Mouse (Mus musculus) Patski (cell line): ENCODE measurements around the gene Gm20521. TPM values are rescaled to one million over a fixed set of nuclear protein-coding genes. Genes with fewer than 3 reads are reported as not detected.
A peak's percentile ranks its signal among the peaks of the same experiment; 100 is the strongest.

Source experiments
- ATAC-seq: fragments of 100-300 bp; one replicate; pipeline ENCODE4 v1.8.0; 2021
- CTCF ChIA-PET: fragments of 350-600 bp; sonication (Branson Sonifier 250); formaldehyde crosslinking; loops from one replicate; lab custom pipeline; 2022; ENCODE audit warnings: inconsistent platforms; lab: Charles Lee
- POLR2A ChIA-PET: fragments of 350-600 bp; sonication (Branson Sonifier 250); formaldehyde crosslinking; loops from one replicate; lab custom pipeline; 2022; ENCODE audit warnings: antibody characterized with exemption, inconsistent platforms; lab: Charles Lee
- DNase-seq: peaks from one replicate; pipeline ENCODE4 v3.0.0-alpha.2; 2011; ENCODE audit warnings: low read depth, low spot score
- H3K27me3 ChIP-seq: fragments of 371-371 bp; one replicate; pipeline ENCODE4 v1.5.1; 2021
- CTCF ChIP-seq: fragments of 100-300 bp; IDR thresholded peaks from one replicate; pipeline ENCODE4 v1.5.1; 2021
- in situ Hi-C: fragments of 300-500 bp; cut with MboI; formaldehyde crosslinking; loops from 3 replicates; pipeline ENCODE4 v1.11.1; 2018; ENCODE audit warnings: low pct_unique_long_range_greater_than_20kb, mixed read lengths
- polyA plus RNA-seq: library from polyadenylated mRNA; unstranded; gene quantifications from one replicate; pipeline ENCODE4 v1.2.3, GENCODE M21; 2021

Gene Gm20521
- 1.2 TPM for polyA plus RNA-seq

DNA sequence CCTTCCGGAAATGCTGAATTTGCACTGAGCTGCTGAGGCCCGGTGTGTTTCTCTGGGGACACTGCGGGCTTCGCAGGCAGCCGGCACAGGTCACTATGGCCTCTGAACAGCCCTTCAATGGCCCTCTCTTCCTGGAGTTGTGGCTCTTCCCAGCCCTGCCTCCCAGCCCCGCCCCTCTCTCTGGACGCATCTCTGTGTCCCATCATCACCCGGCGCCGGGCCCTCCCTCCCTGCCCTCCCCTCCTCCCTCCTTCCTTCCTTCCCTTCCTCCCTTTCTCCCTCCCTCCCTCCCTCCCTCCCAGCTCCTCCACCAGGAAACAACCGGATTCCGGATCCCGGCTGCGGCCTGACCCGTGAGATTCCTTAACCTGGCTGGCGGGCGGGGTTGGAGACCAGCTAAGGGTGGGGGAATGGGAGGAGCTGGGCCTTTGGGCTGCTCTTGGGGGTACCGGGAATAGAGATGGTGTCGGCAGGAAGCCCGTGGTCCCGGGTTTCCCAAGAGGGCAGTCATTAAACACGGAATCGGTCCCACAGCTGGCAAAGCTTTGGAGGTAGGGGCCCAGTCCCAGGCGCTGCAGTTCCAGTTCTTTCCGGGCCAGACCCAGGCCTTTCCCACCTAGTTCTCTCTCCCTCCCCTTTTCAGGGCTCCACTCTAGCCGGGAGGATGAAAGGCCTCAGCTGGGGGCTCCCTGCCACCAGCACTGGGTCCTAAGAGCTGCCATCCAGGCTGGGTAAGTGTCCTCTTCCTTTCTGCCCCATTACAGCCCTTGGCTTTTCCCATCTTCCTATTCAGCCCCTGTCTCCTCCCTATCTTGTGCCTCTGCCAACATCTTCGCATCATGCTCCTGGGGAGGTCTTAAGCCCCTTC is at the start of gene Gm20521, which contains the start of gene Bcl2l2:
Gene Gm20521 (plus strand): TSS at position 288 of the 868 bp plus-strand sequence.
Gene Bcl2l2 (plus strand): TSS at position 224 of the 868 bp plus-strand sequence.
- no peaks in the 10 kb centered on the region for H3K27me3 ChIP-seq
- in situ Hi-C loops, result loop anchor here (25.0 kb wide), 1 partner anchor 704 kb away; the partner anchor contains the start of genes Emc9, Fitm1, Psme1 and Psme2
- peak; percentile 86 for ATAC-seq
- no peak for DNase-seq
- TF ChIP-seq CTCF, result no peak
- ChIA-PET CTCF (interaction anchor here (1.4 to 2.6 kb wide), 2 partner anchors 11 to 132 kb away, joined by 3 to 6 read pairs; partner anchors contain the start of gene Ngdn), POLR2A (interaction anchor here (0.7 to 1.0 kb wide), 2 partner anchors 9 to 11 kb away, joined by 3 to 4 read pairs; no protein-coding TSS in a partner anchor)

DNA sequence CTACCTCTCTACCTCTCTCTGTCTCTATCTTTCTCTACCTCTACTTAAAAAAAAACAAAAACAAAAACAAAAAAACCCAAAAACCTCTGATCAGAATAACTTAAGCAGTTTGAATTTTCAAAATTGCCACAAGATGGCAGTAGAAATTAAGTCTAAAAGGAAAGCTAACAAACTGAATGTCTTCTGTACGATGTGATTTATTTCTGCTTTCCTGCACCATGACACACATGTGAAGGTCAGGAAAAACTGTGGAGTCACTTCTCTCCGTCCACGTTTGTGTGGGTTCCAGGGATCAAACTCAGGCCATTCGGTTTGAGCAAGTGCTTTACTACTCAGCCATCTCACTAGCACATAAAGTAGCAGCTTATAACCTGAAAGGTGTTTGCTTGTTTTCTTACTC is 39.8 kb upstream of the Gm20521 start:
- ChIA-PET CTCF (interaction anchor here (1.1 to 2.3 kb wide), 8 partner anchors 9 to 172 kb away, joined by 3 to 6 read pairs (median 4); partner anchors contain the start of gene Ngdn), POLR2A (no interaction called here)
- H3K27me3 ChIP-seq, result peaks cover 20% of the 10 kb centered on the region
- no peak for DNase-seq
- TF ChIP-seq CTCF, result peak; percentile 49
- in situ Hi-C loops, result loop anchor here (5.0 kb wide), 1 partner anchor 94 kb away; the partner anchor contains the start of gene Cmtm5
- ATAC-seq, result no peak

DNA sequence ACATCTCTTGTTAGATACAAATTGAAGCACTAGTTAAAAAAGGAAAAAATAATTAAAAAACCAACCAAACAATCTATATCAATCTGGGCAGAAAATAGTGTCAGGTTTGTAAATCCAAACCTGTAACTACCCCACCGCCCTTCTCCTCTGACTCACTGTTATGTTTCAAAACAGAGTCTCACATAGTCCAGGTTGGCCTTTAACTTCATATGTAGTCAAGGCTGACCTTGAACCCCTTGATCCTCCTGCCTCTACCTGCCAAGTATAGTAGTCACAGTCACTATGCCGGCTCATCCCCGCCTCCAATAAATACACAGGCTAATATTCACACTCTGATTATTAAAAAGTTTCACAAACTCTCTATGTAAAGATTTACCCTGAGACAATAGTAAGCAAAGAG is 27.5 kb upstream of the Gm20521 start:
- TF ChIP-seq CTCF, result no peak
- ChIA-PET POLR2A (no interaction called here), CTCF (no interaction called here)
- H3K27me3 ChIP-seq, result no peaks in the 10 kb centered on the region
- ATAC-seq, result no peak
- DNase-seq, result no peak
- in situ Hi-C loops, result no loop called here

DNA sequence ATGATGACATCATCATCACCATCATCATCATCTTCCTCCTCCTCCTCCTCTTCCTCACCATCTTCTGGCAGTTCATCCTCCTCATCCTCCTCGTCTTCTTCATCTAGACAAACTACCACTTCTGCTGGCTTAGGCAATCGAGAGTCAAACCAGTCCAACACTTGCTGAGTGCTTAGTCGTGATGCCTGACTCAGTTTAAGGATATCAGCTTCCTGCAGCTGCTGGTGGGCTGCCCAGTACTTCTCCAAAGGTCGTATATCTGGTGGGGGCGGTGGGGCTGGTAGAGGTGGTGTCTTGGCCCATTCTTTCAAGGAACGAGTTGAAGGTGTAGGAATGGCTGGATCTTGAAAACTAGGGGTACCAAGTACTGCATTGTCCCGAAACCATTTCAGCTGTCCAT is 26.5 kb upstream of the Gm20521 start:
- no peak for TF ChIP-seq CTCF
- ChIA-PET POLR2A (no interaction called here), CTCF (no interaction called here)
- ATAC-seq (no peak), DNase-seq (no peak)
- in situ Hi-C loops, result no loop called here
- H3K27me3 ChIP-seq, result no peaks in the 10 kb centered on the region

DNA sequence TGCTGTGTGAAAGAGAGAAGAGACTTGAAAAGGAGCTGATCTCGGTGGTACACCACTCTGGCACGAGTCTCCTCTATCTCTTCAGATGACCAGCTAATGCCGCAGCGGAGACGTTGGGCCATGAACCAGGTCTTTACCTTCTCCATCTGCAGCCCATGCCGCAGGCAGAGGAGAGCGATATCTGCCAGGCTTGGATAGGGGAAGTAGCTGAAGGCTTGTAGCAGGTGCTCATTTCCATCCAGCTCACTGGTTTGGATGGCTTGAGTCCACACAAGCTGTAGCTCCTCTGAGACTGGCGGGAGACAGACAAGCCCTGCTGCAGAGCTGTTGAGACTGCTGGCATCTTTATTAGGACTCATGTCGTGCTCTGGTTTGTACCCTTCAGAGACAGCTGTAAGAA is 25.4 kb upstream of the Gm20521 start:
- H3K27me3 ChIP-seq, result no peaks in the 10 kb centered on the region
- ChIA-PET CTCF (interaction anchor here (1.0 kb wide), 1 partner anchor 143 kb away, joined by 3 read pairs; no protein-coding TSS in a partner anchor), POLR2A (no interaction called here)
- no peak for TF ChIP-seq CTCF
- no peak for DNase-seq
- ATAC-seq, result no peak
- in situ Hi-C loops, result no loop called here

DNA sequence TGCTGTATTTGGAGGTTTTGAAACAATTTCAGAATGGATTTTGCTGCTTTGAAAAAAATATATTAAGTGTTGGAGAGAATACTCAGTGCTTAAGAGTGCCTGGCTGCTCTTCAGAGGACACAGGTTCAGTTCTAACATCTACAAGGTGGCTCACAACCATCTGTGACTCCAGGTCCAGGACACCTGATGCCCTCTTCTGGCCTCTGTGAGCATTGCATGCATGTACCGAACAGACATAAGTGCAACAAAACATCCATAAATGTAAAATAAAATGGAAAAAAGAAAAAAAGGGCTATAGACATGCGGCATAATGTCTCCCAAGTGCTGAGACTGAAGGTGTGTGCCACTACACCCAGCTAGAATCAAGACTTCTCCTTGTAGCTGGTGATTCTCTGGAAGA is 22.7 kb upstream of the Gm20521 start:
- in situ Hi-C loops, result no loop called here
- ATAC-seq, result no peak
- no peak for DNase-seq
- ChIA-PET POLR2A (no interaction called here), CTCF (interaction anchor here (1.0 to 1.6 kb wide), 6 partner anchors 13 to 160 kb away, joined by 3 to 6 read pairs (median 4); partner anchors contain the start of gene Ngdn)
- H3K27me3 ChIP-seq, result no peaks in the 10 kb centered on the region
- TF ChIP-seq CTCF, result peak; percentile 72

DNA sequence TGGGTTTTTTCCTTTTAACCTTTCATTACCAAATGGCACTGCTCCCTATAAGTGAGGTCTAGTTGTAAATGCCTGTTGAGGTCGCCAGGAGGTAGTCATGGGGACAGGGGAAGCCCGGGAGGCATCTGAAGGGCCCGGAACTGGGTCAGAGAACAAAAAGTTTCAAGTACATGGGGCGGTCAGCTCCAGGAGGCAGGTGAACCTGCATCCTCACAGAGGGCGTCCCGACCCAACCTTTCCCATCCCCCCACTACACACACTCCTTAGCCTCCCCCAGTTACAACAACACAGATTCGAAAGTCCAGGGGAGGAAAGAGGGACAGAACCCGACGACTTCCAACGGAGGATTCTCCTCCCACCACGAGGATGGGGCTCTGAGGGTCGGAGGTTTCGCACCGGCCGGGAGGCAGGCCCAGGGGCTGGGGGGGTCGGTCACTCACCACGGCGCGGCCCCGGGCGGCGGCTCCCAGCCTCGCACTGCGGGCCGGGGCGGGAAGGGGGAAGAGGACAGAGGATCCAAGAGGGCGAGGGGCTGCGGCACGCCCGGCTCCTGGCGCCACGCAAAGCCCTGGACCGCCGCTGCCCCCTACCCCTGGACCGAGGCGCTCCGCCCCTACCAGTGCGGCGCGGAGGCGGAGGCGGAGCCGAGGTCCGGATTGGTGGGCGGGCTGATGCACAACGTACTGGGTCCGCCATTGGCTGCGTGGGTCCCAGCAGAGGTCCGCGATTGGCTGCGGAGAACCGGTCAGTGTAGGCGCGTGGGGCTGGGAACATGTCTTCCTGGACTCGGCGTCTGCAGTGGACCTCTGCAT is 19.5 kb upstream of the Gm20521 start:
- DNase-seq (no peak), ATAC-seq (peak; percentile 99)
- CTCF ChIA-PET, result interaction anchor here (1.4 kb wide), 1 partner anchor 16 kb away, joined by 4 read pairs; no protein-coding TSS in a partner anchor
- POLR2A ChIA-PET, result interaction anchor here (0.6 to 1.0 kb wide), 3 partner anchors 13 to 809 kb away, joined by 3 to 4 read pairs (median 3); no protein-coding TSS in a partner anchor
- no peak for TF ChIP-seq CTCF
- no peaks in the 10 kb centered on the region for H3K27me3 ChIP-seq
- in situ Hi-C loops, result no loop called here

DNA sequence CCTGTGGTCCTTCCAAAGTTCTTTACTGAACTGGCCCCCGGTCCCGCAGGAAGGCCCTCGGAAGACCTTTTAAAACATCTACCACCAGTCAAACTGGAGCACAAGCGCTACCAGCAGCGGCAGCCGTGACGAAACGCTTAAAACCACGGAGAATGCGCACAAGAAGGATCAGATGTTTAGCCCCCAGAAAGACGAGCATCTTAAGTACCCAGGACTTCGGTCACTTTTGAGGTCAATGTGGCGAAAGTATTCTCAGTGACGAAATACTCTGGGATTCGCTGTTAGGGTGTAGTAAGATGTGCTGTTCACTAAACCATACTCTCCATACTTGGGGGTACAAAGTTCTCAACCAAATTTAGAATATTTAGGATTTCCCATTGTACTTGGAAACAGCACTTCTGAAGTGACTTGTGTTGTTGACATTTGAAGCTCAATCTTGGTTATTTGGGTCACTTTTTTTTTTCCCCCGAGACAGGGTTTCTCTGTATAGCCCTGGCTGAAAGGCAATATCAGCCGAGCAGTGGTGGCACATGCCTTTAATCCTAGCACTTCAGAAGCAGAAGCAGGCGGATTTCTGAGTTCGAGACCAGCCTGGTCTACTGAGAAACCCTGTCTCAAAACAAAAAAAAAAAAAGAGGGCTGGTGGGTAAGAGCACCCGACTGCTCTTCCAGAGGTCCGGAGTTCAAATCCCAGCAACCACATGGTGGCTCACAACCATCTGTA is 18.8 kb upstream of the Gm20521 start:
- in situ Hi-C loops, result no loop called here

DNA sequence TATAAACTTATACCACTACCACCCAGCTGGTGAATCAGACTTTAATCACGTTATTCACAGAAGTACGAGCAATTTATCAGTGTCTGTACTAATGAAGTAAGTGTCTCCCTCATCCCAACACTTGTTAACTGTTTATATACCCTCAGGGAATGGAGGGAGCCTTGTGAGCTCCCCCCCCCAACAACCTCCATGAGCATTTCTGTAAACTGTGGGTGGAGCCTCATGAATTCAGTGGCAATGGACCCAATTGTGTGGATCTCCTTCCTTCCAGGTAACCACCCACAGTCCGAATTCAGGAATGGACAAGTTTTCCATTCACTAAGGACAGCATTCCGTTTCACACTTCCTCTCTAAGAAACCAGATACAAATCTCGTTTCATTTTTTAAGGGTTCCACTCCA is 17.6 kb upstream of the Gm20521 start:
- in situ Hi-C loops, result no loop called here
- CTCF ChIA-PET, result interaction anchor here (1.1 to 1.3 kb wide), 2 partner anchors 14 to 150 kb away, joined by 3 read pairs; partner anchors contain the start of gene Ngdn
- no peaks in the 10 kb centered on the region for H3K27me3 ChIP-seq
- no peak for TF ChIP-seq CTCF
- ATAC-seq (no peak), DNase-seq (no peak)
- POLR2A ChIA-PET, result interaction anchor here (0.6 to 1.2 kb wide), 2 partner anchors 15 to 29 kb away, joined by 3 to 7 read pairs; no protein-coding TSS in a partner anchor

More for the DNA sequence above, 18.8 kb upstream of the Gm20521 start:
- ATAC-seq (no peak), DNase-seq (no peak)
- ChIA-PET CTCF (no interaction called here), POLR2A (interaction anchor here (1.2 kb wide), 1 partner anchor 30 kb away, joined by 7 read pairs; no protein-coding TSS in a partner anchor)
- no peaks in the 10 kb centered on the region for H3K27me3 ChIP-seq
- TF ChIP-seq CTCF, result no peak
